Mouse (Mus musculus): ENCODE data around the gene Ttll7. TPM values are rescaled to one million over a fixed set of nuclear protein-coding genes. Genes with fewer than 3 reads are reported as not detected.
A peak's percentile ranks its signal among the peaks of the same experiment; 100 is the strongest.

Ttll7 gene
- polyA plus RNA-seq (2015; fragmentation: Nextera tagmentation; extraction: Ambion mirVana), result 2.6 and 2.8 TPM in 2 replicates

DNA sequence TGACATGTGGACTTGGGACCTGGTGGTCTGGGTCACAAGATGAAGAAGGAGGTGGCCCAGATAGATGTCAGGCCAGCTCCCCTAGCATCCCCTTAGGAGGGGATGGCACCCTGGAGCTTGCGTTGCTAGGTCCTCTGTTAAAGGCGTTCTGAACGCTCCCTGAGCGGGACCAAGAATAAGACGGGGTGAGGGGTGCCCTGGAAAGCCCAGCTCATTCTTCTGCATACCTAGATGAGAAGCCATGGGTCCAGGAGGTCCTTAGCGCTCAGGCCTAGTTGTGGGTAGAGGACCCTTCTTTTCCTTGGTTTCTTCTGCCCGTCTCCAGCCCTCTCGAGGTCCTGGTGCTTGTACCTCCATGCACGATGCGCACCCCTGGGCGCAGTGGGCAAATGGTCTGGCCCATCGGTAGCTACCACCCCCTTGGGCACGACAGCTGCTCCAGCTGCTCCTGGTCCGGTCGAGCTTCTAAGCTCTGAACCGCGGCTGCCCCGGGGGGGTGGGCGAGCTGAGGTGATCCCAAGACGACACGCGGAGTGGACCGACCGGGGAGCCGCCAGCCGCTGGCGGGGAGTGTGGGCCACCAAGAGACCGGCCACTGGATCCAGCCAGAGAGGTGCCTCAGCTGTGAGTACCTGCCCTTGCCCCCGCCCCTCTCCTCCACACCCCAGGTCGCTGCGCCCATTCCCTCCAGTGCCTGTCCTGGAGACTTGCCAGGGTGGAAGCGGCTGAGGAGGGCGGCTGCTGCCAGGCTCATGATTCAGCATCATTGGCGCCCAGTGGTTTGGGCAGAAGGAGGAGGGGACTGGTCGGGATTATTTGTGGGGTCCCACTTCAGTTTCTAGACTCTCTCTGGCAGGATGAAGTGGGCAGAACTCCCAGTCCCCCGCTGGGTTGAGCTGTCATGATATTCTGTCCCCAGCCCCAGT lies at the start of gene Ttll7:
TSS of gene Ttll7 (plus strand) at position 402 of the 926 bp plus-strand sequence.
- no peaks in the 10 kb centered on the region for H3K27me3 ChIP-seq (ENCODE audit: control insufficient read depth, insufficient read depth, low read length)
- no peak within 1 kb of the TSS for H3K27ac ChIP-seq (ENCODE audit: low read length)

GRCm38 (mm10) chr3:146812041-146812878 lies 39.9 kb upstream of the Ttll7 start:
- peak; percentile 77 for ATAC-seq (ENCODE audit: insufficient read depth, low FRiP score)
- H3K9me3 ChIP-seq (replicated peaks; ENCODE audit: control insufficient read depth, low read length), result no peaks in the 10 kb centered on the region
- WGBS, result under 1% methylated on average over 59 of the region's 60 CpGs

More for the DNA sequence above, at the start of gene Ttll7:
- Histone ChIP-seq H3K4me1 (ENCODE audit: control insufficient read depth, insufficient read depth, low read length) (peaks cover 3% of the 10 kb centered on the region; the same call in 1 of the 2 replicates), H3K4me3 (replicated peaks; ENCODE audit: low read length) (peak within 1 kb of the TSS; percentile 61), H3K4me2 (ENCODE audit: low read depth, low read length) (peak within 1 kb of the TSS; percentile 85), H3K9me3 (replicated peaks; ENCODE audit: control insufficient read depth, low read length) (no peaks in the 10 kb centered on the region), H3K9ac (ENCODE audit: low read length) (peak within 1 kb of the TSS; percentile 80), H3K36me3 (ENCODE audit: control insufficient read depth, insufficient read depth, low read length) (no peaks in the 10 kb centered on the region)
- ATAC-seq (ENCODE audit: insufficient read depth, low FRiP score), result peak; percentile 97
- WGBS, result under 1% methylated on average over 36 of the region's 36 CpGs

GRCm38 (mm10) chr3:146812901-146813393 lies 39.2 kb upstream of the Ttll7 start, which contains the start of gene Prkacb:
TSS of gene Prkacb (minus strand) at chr3:146812990.
- Histone ChIP-seq H3K4me1 (ENCODE audit: control insufficient read depth, insufficient read depth, low read length) (peaks cover 7% of the 10 kb centered on the region; the same call in 1 of the 2 replicates), H3K27ac (ENCODE audit: low read length) (peak within 1 kb of the TSS; percentile 92), H3K9me3 (replicated peaks; ENCODE audit: control insufficient read depth, low read length) (no peaks in the 10 kb centered on the region), H3K9ac (ENCODE audit: low read length) (peak within 1 kb of the TSS; percentile 95), H3K36me3 (ENCODE audit: control insufficient read depth, insufficient read depth, low read length) (no peaks in the 10 kb centered on the region), H3K4me2 (ENCODE audit: low read depth, low read length) (peak within 1 kb of the TSS; percentile 64), H3K4me3 (replicated peaks; ENCODE audit: low read length) (peak within 1 kb of the TSS; percentile 93), H3K27me3 (ENCODE audit: control insufficient read depth, insufficient read depth, low read length) (no peaks in the 10 kb centered on the region)
- ATAC-seq (ENCODE audit: insufficient read depth, low FRiP score), result peak; percentile 96
- under 1% methylated on average over 59 of the region's 60 CpGs for WGBS

More at GRCm38 (mm10) chr3:146812041-146812878, 39.9 kb upstream of the Ttll7 start:
- peaks cover 7% of the 10 kb centered on the region; the same call in 1 of the 2 replicates for H3K4me1 ChIP-seq (ENCODE audit: control insufficient read depth, insufficient read depth, low read length)
- H3K36me3 ChIP-seq (ENCODE audit: control insufficient read depth, insufficient read depth, low read length), result no peaks in the 10 kb centered on the region
- peak overlapping the region; percentile 64 for H3K4me2 ChIP-seq (ENCODE audit: low read depth, low read length)
- no peaks in the 10 kb centered on the region for H3K27me3 ChIP-seq (ENCODE audit: control insufficient read depth, insufficient read depth, low read length)
- peak overlapping the region; percentile 93 for H3K4me3 ChIP-seq (replicated peaks; ENCODE audit: low read length)
- H3K27ac ChIP-seq (ENCODE audit: low read length), result peak overlapping the region; percentile 92
- peak overlapping the region; percentile 95 for H3K9ac ChIP-seq (ENCODE audit: low read length)

DNA sequence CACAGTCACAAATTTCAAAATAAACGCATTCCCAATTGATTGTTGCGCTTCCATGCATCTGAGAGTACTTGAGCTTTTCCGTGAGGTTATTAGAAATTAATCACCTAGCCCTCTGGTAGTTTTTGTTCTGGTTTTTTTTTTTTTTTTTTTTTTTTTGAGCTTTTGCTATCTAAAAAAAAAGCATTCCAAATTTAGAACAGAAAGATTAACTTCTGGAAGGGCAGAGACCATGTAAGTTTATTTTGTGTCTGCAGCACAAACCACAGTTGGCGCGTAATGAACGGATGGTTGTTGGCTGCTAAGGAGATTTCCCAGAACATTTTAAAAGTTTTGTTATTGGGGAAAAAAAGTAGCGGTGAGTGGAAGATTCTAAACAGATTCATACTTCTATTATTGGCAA lies 38.5 kb upstream of the Ttll7 start:
- peak overlapping the region; percentile 64 for H3K4me2 ChIP-seq (ENCODE audit: low read depth, low read length)
- no peaks in the 10 kb centered on the region for H3K9me3 ChIP-seq (replicated peaks; ENCODE audit: control insufficient read depth, low read length)
- peak overlapping the region; percentile 92; the same call in 1 of the 2 replicates for H3K27ac ChIP-seq (ENCODE audit: low read length)
- ATAC-seq (ENCODE audit: insufficient read depth, low FRiP score), result no peak
- peak overlapping the region; percentile 93 for H3K4me3 ChIP-seq (replicated peaks; ENCODE audit: low read length)
- no peaks in the 10 kb centered on the region for H3K36me3 ChIP-seq (ENCODE audit: control insufficient read depth, insufficient read depth, low read length)
- peaks cover 7% of the 10 kb centered on the region; the same call in 1 of the 2 replicates for H3K4me1 ChIP-seq (ENCODE audit: control insufficient read depth, insufficient read depth, low read length)
- WGBS, result 43% methylated on average over 7 of the region's 7 CpGs
- no peaks in the 10 kb centered on the region for H3K27me3 ChIP-seq (ENCODE audit: control insufficient read depth, insufficient read depth, low read length)
- peak overlapping the region; percentile 95 for H3K9ac ChIP-seq (ENCODE audit: low read length)

GRCm38 (mm10) chr3:146820718-146821117 lies 31.4 kb upstream of the Ttll7 start:
- ATAC-seq (ENCODE audit: insufficient read depth, low FRiP score), result no peak

GRCm38 (mm10) chr3:146842766-146843165 lies 9.4 kb upstream of the Ttll7 start:
- H3K9ac ChIP-seq (ENCODE audit: low read length), result no peak overlapping the region
- H3K4me3 ChIP-seq (replicated peaks; ENCODE audit: low read length), result no peak overlapping the region
- H3K4me2 ChIP-seq (ENCODE audit: low read depth, low read length), result no peak overlapping the region
- H3K4me1 ChIP-seq (ENCODE audit: control insufficient read depth, insufficient read depth, low read length), result no peaks in the 10 kb centered on the region
- H3K36me3 ChIP-seq (ENCODE audit: control insufficient read depth, insufficient read depth, low read length), result no peaks in the 10 kb centered on the region
- no peak for ATAC-seq (ENCODE audit: insufficient read depth, low FRiP score)
- no peaks in the 10 kb centered on the region for H3K9me3 ChIP-seq (replicated peaks; ENCODE audit: control insufficient read depth, low read length)
- WGBS, result 37% methylated on average over 3 of the region's 3 CpGs
- H3K27ac ChIP-seq (ENCODE audit: low read length), result no peak overlapping the region
- H3K27me3 ChIP-seq (ENCODE audit: control insufficient read depth, insufficient read depth, low read length), result no peaks in the 10 kb centered on the region

More at GRCm38 (mm10) chr3:146820718-146821117, 31.4 kb upstream of the Ttll7 start:
- 86% methylated on average over 4 of the region's 4 CpGs for WGBS
- H3K9ac ChIP-seq (ENCODE audit: low read length), result no peak overlapping the region
- H3K4me1 ChIP-seq (ENCODE audit: control insufficient read depth, insufficient read depth, low read length), result no peaks in the 10 kb centered on the region
- no peak overlapping the region for H3K4me3 ChIP-seq (replicated peaks; ENCODE audit: low read length)
- H3K27ac ChIP-seq (ENCODE audit: low read length), result no peak overlapping the region
- H3K9me3 ChIP-seq (replicated peaks; ENCODE audit: control insufficient read depth, low read length), result no peaks in the 10 kb centered on the region
- no peak overlapping the region for H3K4me2 ChIP-seq (ENCODE audit: low read depth, low read length)
- no peaks in the 10 kb centered on the region for H3K36me3 ChIP-seq (ENCODE audit: control insufficient read depth, insufficient read depth, low read length)
- no peaks in the 10 kb centered on the region for H3K27me3 ChIP-seq (ENCODE audit: control insufficient read depth, insufficient read depth, low read length)

DNA sequence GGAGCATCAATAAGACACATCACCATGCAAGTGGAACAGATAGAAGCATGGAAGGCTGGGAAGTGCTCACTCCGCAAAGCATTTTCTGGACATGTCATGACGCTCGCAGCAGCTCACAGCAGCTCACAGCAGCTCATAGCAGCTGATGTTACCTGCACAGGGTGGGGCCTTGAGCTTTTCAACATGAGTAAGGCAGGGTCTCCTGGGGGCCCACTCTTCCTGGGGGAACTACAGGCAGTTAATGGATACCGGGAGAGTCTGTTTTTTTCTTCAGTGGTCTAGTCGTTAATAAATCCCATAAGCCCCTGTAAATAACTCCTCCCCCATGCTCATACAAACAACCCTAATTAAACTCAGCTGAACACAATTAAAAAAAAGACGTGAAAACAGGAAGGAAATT lies 8.7 kb upstream of the Ttll7 start:
- no peak overlapping the region for H3K4me2 ChIP-seq (ENCODE audit: low read depth, low read length)
- WGBS, result 78% methylated on average over 6 of the region's 6 CpGs
- no peak for ATAC-seq (ENCODE audit: insufficient read depth, low FRiP score)
- H3K27me3 ChIP-seq (ENCODE audit: control insufficient read depth, insufficient read depth, low read length), result no peaks in the 10 kb centered on the region
- no peaks in the 10 kb centered on the region for H3K4me1 ChIP-seq (ENCODE audit: control insufficient read depth, insufficient read depth, low read length)
- no peak overlapping the region for H3K9ac ChIP-seq (ENCODE audit: low read length)
- H3K9me3 ChIP-seq (replicated peaks; ENCODE audit: control insufficient read depth, low read length), result no peaks in the 10 kb centered on the region
- H3K36me3 ChIP-seq (ENCODE audit: control insufficient read depth, insufficient read depth, low read length), result no peaks in the 10 kb centered on the region
- H3K27ac ChIP-seq (ENCODE audit: low read length), result no peak overlapping the region
- H3K4me3 ChIP-seq (replicated peaks; ENCODE audit: low read length), result no peak overlapping the region

DNA sequence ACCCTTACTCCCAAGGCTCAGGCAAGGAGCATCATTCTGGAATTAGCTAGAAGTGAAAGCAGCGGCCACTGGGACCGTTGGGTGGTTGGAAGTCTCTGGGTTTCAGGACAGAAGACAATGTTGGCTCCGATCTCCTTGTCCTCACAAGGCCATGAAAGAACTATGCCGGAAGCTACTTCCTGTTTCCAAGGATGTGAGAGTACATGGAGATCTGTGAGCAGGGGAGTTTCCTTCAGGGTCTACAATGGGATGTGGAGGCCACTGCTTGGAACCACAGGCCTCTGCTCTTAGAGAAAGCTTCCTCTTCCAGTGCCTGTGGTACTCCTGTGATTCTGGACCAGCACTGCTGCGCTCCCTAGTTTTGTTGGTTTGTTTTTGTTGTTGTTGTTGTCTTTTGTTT lies 5.9 kb upstream of the Ttll7 start:
- 83% methylated on average over 5 of the region's 5 CpGs for WGBS
- Histone ChIP-seq H3K9ac (ENCODE audit: low read length) (no peak overlapping the region), H3K9me3 (replicated peaks; ENCODE audit: control insufficient read depth, low read length) (no peaks in the 10 kb centered on the region), H3K4me1 (ENCODE audit: control insufficient read depth, insufficient read depth, low read length) (no peaks in the 10 kb centered on the region), H3K4me2 (ENCODE audit: low read depth, low read length) (no peak overlapping the region), H3K36me3 (ENCODE audit: control insufficient read depth, insufficient read depth, low read length) (no peaks in the 10 kb centered on the region), H3K27ac (ENCODE audit: low read length) (no peak overlapping the region), H3K4me3 (replicated peaks; ENCODE audit: low read length) (no peak overlapping the region), H3K27me3 (ENCODE audit: control insufficient read depth, insufficient read depth, low read length) (no peaks in the 10 kb centered on the region)
- no peak for ATAC-seq (ENCODE audit: insufficient read depth, low FRiP score)

Data from stomach, embryonic 16.5 days (tissue).